Mouse (Mus musculus) lung, postnatal 0 days (tissue): ENCODE measurements around the gene Ltv1.

Experiments
- CTCF ChIP-seq: IDR thresholded peaks from 2 replicates; pipeline ENCODE4 v1.5.1; 2016; ENCODE audit warnings: antibody characterized with exemption, mild to moderate bottlenecking
- EP300 ChIP-seq: IDR thresholded peaks from 2 replicates; pipeline ENCODE4 v1.6.1; 2016; ENCODE audit warnings: antibody characterized with exemption, mild to moderate bottlenecking, control low read depth

DNA sequence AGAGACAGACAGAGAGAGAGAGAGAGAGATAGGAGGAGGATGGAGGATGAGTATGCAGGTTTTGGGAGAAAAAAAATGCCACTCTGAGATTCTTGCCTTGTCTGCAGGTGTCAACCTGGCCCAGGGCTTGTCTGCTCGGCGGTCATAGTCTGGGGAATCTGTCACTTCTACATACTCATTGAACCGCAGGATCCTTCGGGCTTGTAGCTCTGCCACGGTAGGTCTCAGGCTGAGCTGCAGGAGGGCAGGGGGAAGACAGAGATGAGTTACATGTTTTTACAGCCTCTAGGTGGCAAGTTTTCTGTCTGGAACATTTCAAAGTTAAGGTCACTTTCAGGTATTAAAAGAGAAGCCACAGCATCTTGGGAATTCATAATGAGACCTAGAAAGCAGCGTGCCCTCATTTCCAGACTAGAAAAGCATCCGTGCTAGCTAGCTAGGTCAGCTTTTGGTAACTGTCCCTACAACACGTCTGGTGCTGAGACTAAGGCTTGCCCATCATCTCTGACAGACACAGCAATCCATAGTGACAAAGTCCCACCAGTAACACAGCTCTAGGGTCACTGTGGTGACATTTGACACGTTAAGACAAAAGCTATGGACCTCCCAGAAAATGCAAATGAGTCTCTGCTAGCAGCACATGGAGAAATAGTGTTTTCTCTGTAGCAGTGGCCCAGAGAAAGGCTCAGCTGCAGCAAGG is 39.6 kb upstream of the Ltv1 start:
- TF ChIP-seq CTCF: no peak
- no peak for TF ChIP-seq EP300
